In genomic region chr8:127939986-127940359, GRCm38 (mm10) we compare ENCODE assay signal across 19 mouse cellular contexts.
DNase-seq lines count a peak whose midpoint lies in the region; ATAC-seq and TF ChIP-seq lines count a peak whose summit lies in the region.
"Had no signal": no experiment of that assay in that cellular context is flagged by ENCODE, and none has a peak within 500 bp of the region (broad histone marks: within the 10 kb centered on the region; RNA-seq: fewer than 3 reads in every experiment).

No protein-coding gene starts in this region.

- no peak for TF ChIP-seq CTCF in midbrain, postnatal 0 days (IDR thresholded peaks at IDR 0.05)

- H3K4me1 ChIP-seq in forebrain, embryonic 11.5 days (replicated peaks; ENCODE audit: control insufficient read depth, insufficient read depth, low read length) = 0 out of 2 replicates have a peak, but pooled peaks cover 2% of the 10 kb centered on the region
- H3K4me1 ChIP-seq in forebrain, embryonic 10.5 days = peaks cover 32% of the 10 kb centered on the region
- peaks cover 22% of the 10 kb centered on the region for H3K4me1 ChIP-seq in midbrain, embryonic 10.5 days
- H3K4me1 ChIP-seq in midbrain, embryonic 11.5 days (ENCODE audit: control insufficient read depth, insufficient read depth, low read length) = peaks cover 10% of the 10 kb centered on the region
- H3K4me1 ChIP-seq in hindbrain, embryonic 14.5 days (replicated peaks; ENCODE audit: control insufficient read depth, insufficient read depth, low read length) = peaks cover 14% of the 10 kb centered on the region
- H3K4me1 ChIP-seq in midbrain, postnatal 0 days (ENCODE audit: insufficient read depth, low read length) = no peaks in the 10 kb centered on the region; the same call in 1 of the 2 replicates
- H3K4me1 ChIP-seq: intestine, embryonic 15.5 days; liver, embryonic 15.5 days; stomach, embryonic 15.5 days had no signal

- no peak overlapping the region for H3K27ac ChIP-seq in forebrain, embryonic 11.5 days (ENCODE audit: low read depth, low read length)
- no peak overlapping the region for H3K27ac ChIP-seq in forebrain, embryonic 10.5 days
- H3K27ac ChIP-seq in midbrain, embryonic 10.5 days (replicated peaks) = no peak overlapping the region
- H3K27ac ChIP-seq in midbrain, embryonic 11.5 days (ENCODE audit: low read depth, low read length) = no peak overlapping the region
- peak overlapping the region; percentile 51 for H3K27ac ChIP-seq in hindbrain, embryonic 14.5 days
- H3K27ac ChIP-seq in midbrain, postnatal 0 days (ENCODE audit: low read depth, low read length) = peak overlapping the region; percentile 52
- H3K27ac ChIP-seq: intestine, embryonic 15.5 days; kidney, embryonic 15.5 days; liver, embryonic 15.5 days; stomach, embryonic 15.5 days had no signal

- H3K9me3 ChIP-seq in forebrain, embryonic 11.5 days (ENCODE audit: control insufficient read depth, low read length) = no peaks in the 10 kb centered on the region
- no peaks in the 10 kb centered on the region for H3K9me3 ChIP-seq in forebrain, embryonic 10.5 days
- H3K9me3 ChIP-seq in midbrain, embryonic 10.5 days (replicated peaks) = no peaks in the 10 kb centered on the region
- no peaks in the 10 kb centered on the region for H3K9me3 ChIP-seq in midbrain, embryonic 11.5 days (ENCODE audit: control insufficient read depth, low read length)
- no peaks in the 10 kb centered on the region for H3K9me3 ChIP-seq in hindbrain, embryonic 14.5 days (ENCODE audit: control insufficient read depth, low read length)
- no peaks in the 10 kb centered on the region for H3K9me3 ChIP-seq in midbrain, postnatal 0 days (ENCODE audit: low read length)
- H3K9me3 ChIP-seq: heart, embryonic 10.5 days; intestine, embryonic 15.5 days; kidney, embryonic 15.5 days; liver, embryonic 15.5 days; stomach, embryonic 15.5 days had no signal

- no peaks in the 10 kb centered on the region for H3K36me3 ChIP-seq in forebrain, embryonic 11.5 days (ENCODE audit: control insufficient read depth, insufficient read depth, low read length)
- H3K36me3 ChIP-seq in forebrain, embryonic 10.5 days (replicated peaks) = no peaks in the 10 kb centered on the region
- no peaks in the 10 kb centered on the region for H3K36me3 ChIP-seq in midbrain, embryonic 10.5 days
- no peaks in the 10 kb centered on the region for H3K36me3 ChIP-seq in midbrain, embryonic 11.5 days (ENCODE audit: control insufficient read depth, insufficient read depth, low read length)
- H3K36me3 ChIP-seq in hindbrain, embryonic 14.5 days (replicated peaks; ENCODE audit: control insufficient read depth, insufficient read depth) = no peaks in the 10 kb centered on the region
- H3K36me3 ChIP-seq in midbrain, postnatal 0 days (ENCODE audit: insufficient read depth, low read length) = no peaks in the 10 kb centered on the region
- H3K36me3 ChIP-seq: heart, embryonic 10.5 days; intestine, embryonic 15.5 days; kidney, embryonic 15.5 days; liver, embryonic 15.5 days; stomach, embryonic 15.5 days had no signal

- DNase-seq in forebrain, embryonic 11.5 days (ENCODE audit: low spot score) = no peak
- DNase-seq in forebrain, embryonic 10.5 days (ENCODE audit: extremely low spot score, low spot score) = no peak
- peak; percentile 19 for DNase-seq in midbrain, embryonic 10.5 days (ENCODE audit: low spot score)
- no peak for DNase-seq in midbrain, embryonic 11.5 days (ENCODE audit: low spot score, missing footprints)
- no peak for DNase-seq in hindbrain, embryonic 14.5 days (ENCODE audit: low spot score)
- peak; percentile 14 for DNase-seq in midbrain, postnatal 0 days (ENCODE audit: low spot score)
- no peak for DNase-seq in thymus, postnatal 14 days
- DNase-seq: cerebellum, adult 9-11 months; gastrocnemius, postnatal 36 days; heart, postnatal 14 days; thymus, adult 2 months had no signal

- no peaks in the 10 kb centered on the region for H3K27me3 ChIP-seq in forebrain, embryonic 11.5 days (ENCODE audit: control insufficient read depth, insufficient read depth, low read length)
- peaks cover 11% of the 10 kb centered on the region; the same call in 1 of the 2 replicates for H3K27me3 ChIP-seq in forebrain, embryonic 10.5 days (ENCODE audit: poor library complexity, severe bottlenecking)
- peaks cover 67% of the 10 kb centered on the region for H3K27me3 ChIP-seq in midbrain, embryonic 10.5 days (ENCODE audit: low read depth, poor library complexity, severe bottlenecking)
- H3K27me3 ChIP-seq in midbrain, embryonic 11.5 days (ENCODE audit: control insufficient read depth, insufficient read depth, low read length) = no peaks in the 10 kb centered on the region
- no peaks in the 10 kb centered on the region for H3K27me3 ChIP-seq in hindbrain, embryonic 14.5 days (ENCODE audit: control insufficient read depth, insufficient read depth, low read length)
- no peaks in the 10 kb centered on the region for H3K27me3 ChIP-seq in midbrain, postnatal 0 days (ENCODE audit: insufficient read depth, low read length)
- H3K27me3 ChIP-seq: intestine, embryonic 15.5 days; kidney, embryonic 15.5 days; liver, embryonic 15.5 days; stomach, embryonic 15.5 days had no signal

- no peak overlapping the region for H3K4me3 ChIP-seq in forebrain, embryonic 11.5 days (ENCODE audit: low read depth, low read length)
- no peak overlapping the region for H3K4me3 ChIP-seq in forebrain, embryonic 10.5 days
- H3K4me3 ChIP-seq in midbrain, embryonic 10.5 days = no peak overlapping the region
- H3K4me3 ChIP-seq in midbrain, embryonic 11.5 days (ENCODE audit: low read depth, low read length) = no peak overlapping the region
- H3K4me3 ChIP-seq in hindbrain, embryonic 14.5 days (replicated peaks; ENCODE audit: low read length) = no peak overlapping the region
- no peak overlapping the region for H3K4me3 ChIP-seq in midbrain, postnatal 0 days (ENCODE audit: low read depth, low read length)
- H3K4me3 ChIP-seq: heart, embryonic 10.5 days; intestine, embryonic 15.5 days; kidney, embryonic 15.5 days; liver, embryonic 15.5 days; myocyte; stomach, embryonic 15.5 days had no signal

- 26% methylated on average over 5 of the region's 5 CpGs for WGBS in forebrain, embryonic 11.5 days
- 38% methylated on average over 5 of the region's 5 CpGs for WGBS in forebrain, embryonic 10.5 days
- 26% methylated on average over 5 of the region's 5 CpGs for WGBS in midbrain, embryonic 10.5 days
- 18% methylated on average over 5 of the region's 5 CpGs for WGBS in midbrain, embryonic 11.5 days
- WGBS in hindbrain, embryonic 14.5 days = 19% methylated on average over 5 of the region's 5 CpGs
- 21% methylated on average over 5 of the region's 5 CpGs for WGBS in midbrain, postnatal 0 days

- no peak overlapping the region for H3K9ac ChIP-seq in forebrain, embryonic 11.5 days (ENCODE audit: low read length)
- H3K9ac ChIP-seq in midbrain, embryonic 11.5 days (ENCODE audit: low read length) = no peak overlapping the region
- no peak overlapping the region for H3K9ac ChIP-seq in hindbrain, embryonic 14.5 days
- H3K9ac ChIP-seq in midbrain, postnatal 0 days (replicated peaks; ENCODE audit: low read length, poor library complexity, severe bottlenecking) = no peak overlapping the region
- H3K9ac ChIP-seq: intestine, embryonic 15.5 days; kidney, embryonic 15.5 days; liver, embryonic 15.5 days; stomach, embryonic 15.5 days had no signal

- peak; percentile 40; the same call in 1 of the 2 replicates for ATAC-seq in forebrain, embryonic 11.5 days (replicated peaks; ENCODE audit: low FRiP score)
- ATAC-seq in midbrain, embryonic 11.5 days (ENCODE audit: low FRiP score) = no peak
- ATAC-seq in hindbrain, embryonic 14.5 days (ENCODE audit: low FRiP score) = no peak
- ATAC-seq in midbrain, postnatal 0 days (ENCODE audit: low FRiP score) = no peak
- ATAC-seq in erythroid progenitor cell, adult 5-6 weeks (replicated peaks; ENCODE audit: low FRiP score, poor library complexity, severe bottlenecking) = no peak
- ATAC-seq: intestine, embryonic 15.5 days; lung, postnatal 0 days had no signal

- no peak overlapping the region for H3K4me2 ChIP-seq in forebrain, embryonic 11.5 days (ENCODE audit: low read depth, low read length, severe bottlenecking)
- H3K4me2 ChIP-seq in midbrain, embryonic 11.5 days = no peak overlapping the region
- H3K4me2 ChIP-seq in hindbrain, embryonic 14.5 days (replicated peaks) = no peak overlapping the region
- no peak overlapping the region for H3K4me2 ChIP-seq in midbrain, postnatal 0 days (ENCODE audit: low read depth, low read length, poor library complexity, severe bottlenecking)
- H3K4me2 ChIP-seq: intestine, embryonic 15.5 days; kidney, embryonic 15.5 days; liver, embryonic 15.5 days; stomach, embryonic 15.5 days had no signal

Comparison
In these comparisons a context has a peak if more than half of its experiments do, and no peak if none do; other contexts are left out.
1. DNase-seq: peak in midbrain, embryonic 10.5 days (single experiment) and midbrain, postnatal 0 days (single experiment); none in forebrain, embryonic 11.5 days (single experiment), forebrain, embryonic 10.5 days (single experiment), midbrain, embryonic 11.5 days (single experiment), hindbrain, embryonic 14.5 days (single experiment) and thymus, postnatal 14 days (single experiment).
2. H3K27ac ChIP-seq: peak in hindbrain, embryonic 14.5 days (single experiment) and midbrain, postnatal 0 days (single experiment); none in forebrain, embryonic 11.5 days (single experiment), forebrain, embryonic 10.5 days (single experiment), midbrain, embryonic 10.5 days (single experiment) and midbrain, embryonic 11.5 days (single experiment).